Mouse (Mus musculus) cortical plate, adult 2 months (tissue): ENCODE data around the gene Rell1. TPM values are rescaled to one million over a fixed set of nuclear protein-coding genes. Genes with fewer than 3 reads are reported as not detected.

Experiments used
- H3K27ac ChIP-seq: fragments of 200-500 bp; 2 replicates; pipeline ENCODE4 v1.5.1; 2012; ENCODE audit warnings: low read length, control low read depth, inconsistent platforms; ENCODE audit not compliant: insufficient read depth
- H3K4me1 ChIP-seq: fragments of 200-500 bp; 2 replicates; pipeline ENCODE4 v1.6.1; 2011; ENCODE audit warnings: low read length; ENCODE audit not compliant: control insufficient read depth, insufficient read depth
- H3K4me3 ChIP-seq: fragments of 200-500 bp; 2 replicates; pipeline ENCODE4 v1.5.1; 2011; ENCODE audit warnings: mild to moderate bottlenecking, low read length, control low read depth; ENCODE audit not compliant: insufficient read depth
- CTCF ChIP-seq: fragments of 200-500 bp; IDR thresholded peaks from 2 replicates; pipeline ENCODE4 v1.5.1; 2011; ENCODE audit warnings: mild to moderate bottlenecking, control low read depth, low read length; ENCODE audit not compliant: insufficient read depth; ENCODE audit errors: extremely low read depth
- POLR2A ChIP-seq: fragments of 200-500 bp; IDR thresholded peaks from 2 replicates; pipeline ENCODE4 v1.6.1; 2011; ENCODE audit warnings: mild to moderate bottlenecking, low read length, control low read depth; ENCODE audit not compliant: insufficient read depth; ENCODE audit errors: extremely low read depth
- polyA plus RNA-seq: library from polyadenylated mRNA; depleted of rRNA; stranded (reverse); fragments of >200 nt; gene quantifications from 2 replicates; pipeline ENCODE4 v1.2.3, GENCODE M21; 2012

The Rell1 gene
- polyA plus RNA-seq, 1 experiment = 14.9 TPM

GRCm38 (mm10) chr5:63930824-63931358 lies 37.8 kb downstream of the Rell1 start:
- Histone ChIP-seq H3K4me1 (no peaks in the 10 kb centered on the region), H3K27ac (no peak overlapping the region), H3K4me3 (no peak overlapping the region)
- TF ChIP-seq CTCF (no peak), POLR2A (no peak)

GRCm38 (mm10) chr5:63925035-63925628 lies 43.6 kb downstream of the Rell1 start:
- Histone ChIP-seq H3K27ac (no peak overlapping the region), H3K4me1 (no peaks in the 10 kb centered on the region), H3K4me3 (no peak overlapping the region)
- TF ChIP-seq POLR2A (no peak), CTCF (no peak)

- H3K4me1 ChIP-seq = no peaks in the 10 kb centered on the region
- no peak overlapping the region for H3K4me3 ChIP-seq
- TF ChIP-seq CTCF (no peak), POLR2A (no peak)
- no peak overlapping the region for H3K27ac ChIP-seq
Observed at GRCm38 (mm10) chr5:63923305-63924025, 45.2 kb downstream of the Rell1 start.

- Histone ChIP-seq H3K4me1 (no peaks in the 10 kb centered on the region), H3K4me3 (no peak overlapping the region), H3K27ac (no peak overlapping the region)
- TF ChIP-seq CTCF (no peak), POLR2A (no peak)
Observed at GRCm38 (mm10) chr5:63918201-63918600, 50.5 kb downstream of the Rell1 start.

- Histone ChIP-seq H3K4me3 (no peak overlapping the region), H3K27ac (no peak overlapping the region), H3K4me1 (no peaks in the 10 kb centered on the region)
- TF ChIP-seq POLR2A (no peak), CTCF (no peak)
Observed at GRCm38 (mm10) chr5:63916457-63917139, 52.1 kb downstream of the Rell1 start.

- Histone ChIP-seq H3K4me3 (no peak overlapping the region), H3K4me1 (no peaks in the 10 kb centered on the region), H3K27ac (no peak overlapping the region)
- TF ChIP-seq POLR2A (no peak), CTCF (no peak)
Observed at GRCm38 (mm10) chr5:63914896-63915295, 53.8 kb downstream of the Rell1 start.

- TF ChIP-seq POLR2A = no peak
- TF ChIP-seq CTCF = no peak
- no peaks in the 10 kb centered on the region for H3K4me1 ChIP-seq
- no peak overlapping the region for H3K4me3 ChIP-seq
- H3K27ac ChIP-seq = no peak overlapping the region
Observed at GRCm38 (mm10) chr5:63910171-63910960, 58.3 kb downstream of the Rell1 start.

- no peak for TF ChIP-seq CTCF
- TF ChIP-seq POLR2A = no peak
- no peaks in the 10 kb centered on the region for H3K4me1 ChIP-seq
- H3K27ac ChIP-seq = no peak overlapping the region
- no peak overlapping the region for H3K4me3 ChIP-seq
Observed at GRCm38 (mm10) chr5:63907513-63907912, 61.2 kb downstream of the Rell1 start.
